Mouse (Mus musculus) G1E (cell line): Measurements from ENCODE around the gene Mrpl40.

Experiments used
- CTCF ChIP-seq: IDR thresholded peaks from 2 replicates; pipeline ENCODE4 v1.5.1; 2012; ENCODE audit warnings: low read depth, low read length, inconsistent platforms, mixed read lengths
- GATA1 ChIP-seq: IDR thresholded peaks from 2 replicates; pipeline ENCODE4 v1.6.1; 2012; ENCODE audit warnings: borderline replicate concordance, low read length, inconsistent platforms, mixed read lengths
- GATA2 ChIP-seq: IDR thresholded peaks from 2 replicates; pipeline ENCODE4 v1.6.1; 2012; ENCODE audit warnings: low read depth, low read length, inconsistent platforms, borderline replicate concordance
- POLR2AphosphoS5 ChIP-seq: IDR thresholded peaks from 2 replicates; pipeline ENCODE4 v1.6.1; 2012; ENCODE audit warnings: low read depth, low read length, inconsistent platforms; ENCODE audit not compliant: insufficient replicate concordance
- TAL1 ChIP-seq: conservative IDR thresholded peaks from 2 replicates; pipeline ENCODE4 v1.6.1; 2012; ENCODE audit warnings: low read depth, low read length, inconsistent platforms, mixed read lengths

GRCm38 (mm10) chr16:18876442-18877308, at the start of gene Mrpl40, which contains the start of gene Hira:
- TF ChIP-seq CTCF (no peak), GATA1 (no peak), POLR2AphosphoS5 (no peak), TAL1 (no peak), GATA2 (no peak)
